Mouse (Mus musculus) inflammation-experienced regulatory T-cells, adult 6 months (primary cell): ENCODE results near the gene Rarres1. TPM values are rescaled to one million over a fixed set of nuclear protein-coding genes. Genes with fewer than 3 reads are reported as not detected.

ENCODE experiments used
- ATAC-seq: one replicate; pipeline ENCODE4 v1.8.0; 2017
- polyA plus RNA-seq, 3 experiments: library from polyadenylated mRNA; unstranded; fragments of 100-300 nt; shearing (Covaris generic); gene quantifications; one replicate each; pipeline ENCODE4 v1.2.1; 2017

Gene Rarres1
- not detected for polyA plus RNA-seq

- ATAC-seq, result no peak
Measured at GRCm38 (mm10) chr3:67515274-67515801, at the start of gene Rarres1. Gene Rarres1, minus strand, starts transcription at chr3:67515523.

DNA sequence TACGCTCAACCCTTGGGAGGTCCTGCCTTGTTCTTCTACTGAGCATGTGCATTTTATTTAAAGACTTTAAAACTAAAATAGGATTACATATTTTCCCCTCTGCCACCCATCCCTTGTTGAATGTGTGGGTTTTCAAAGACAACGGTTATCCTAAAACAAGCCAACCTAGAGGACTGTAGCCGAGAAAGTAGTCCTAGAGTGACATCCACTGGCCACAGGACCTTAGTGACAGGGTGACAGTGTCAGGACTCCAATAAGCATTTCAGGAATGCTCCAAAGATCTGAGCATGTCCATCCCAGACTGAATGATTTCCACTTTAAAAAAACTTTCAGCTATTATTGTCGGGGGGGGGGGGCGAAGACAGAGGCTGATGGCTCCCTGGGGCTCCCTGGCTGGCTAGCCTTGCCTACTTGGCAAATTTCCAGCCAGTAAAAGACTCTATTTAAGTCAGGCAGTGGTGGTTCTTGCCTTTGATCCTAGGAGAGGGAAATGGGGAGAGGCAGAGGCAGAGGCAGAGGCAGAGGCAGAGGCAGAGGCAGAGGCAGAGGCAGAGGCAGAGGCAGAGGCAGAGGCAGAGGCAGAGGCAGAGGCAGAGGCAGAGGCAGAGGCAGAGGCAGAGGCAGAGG is 49.5 kb upstream of the Rarres1 start:
- no peak for ATAC-seq

- no peak for ATAC-seq
Measured at GRCm38 (mm10) chr3:67557718-67558354, 42.5 kb upstream of the Rarres1 start.

DNA sequence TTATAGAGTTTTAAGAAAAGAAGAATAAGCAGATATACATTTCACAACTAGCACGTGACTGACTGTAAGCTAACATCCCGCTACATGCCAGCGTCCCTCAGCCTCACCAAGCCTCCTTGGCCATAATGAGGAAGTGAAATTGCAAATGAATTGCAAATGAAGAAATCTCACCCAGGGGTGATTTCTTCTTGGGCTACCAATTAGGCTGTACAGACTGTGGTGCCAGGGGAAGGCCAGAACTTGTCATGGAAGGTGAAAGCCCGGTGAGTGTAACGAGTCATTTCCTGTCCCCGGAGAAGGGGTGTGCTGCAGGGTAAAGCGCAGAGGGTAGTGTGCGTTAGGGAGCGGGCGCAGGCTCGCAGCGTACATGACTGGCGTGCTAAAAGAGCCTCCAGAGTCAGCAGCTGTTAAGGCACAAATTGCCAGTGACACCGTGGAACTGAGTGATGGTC is 41.9 kb upstream of the Rarres1 start:
- peak; percentile 25 for ATAC-seq

DNA sequence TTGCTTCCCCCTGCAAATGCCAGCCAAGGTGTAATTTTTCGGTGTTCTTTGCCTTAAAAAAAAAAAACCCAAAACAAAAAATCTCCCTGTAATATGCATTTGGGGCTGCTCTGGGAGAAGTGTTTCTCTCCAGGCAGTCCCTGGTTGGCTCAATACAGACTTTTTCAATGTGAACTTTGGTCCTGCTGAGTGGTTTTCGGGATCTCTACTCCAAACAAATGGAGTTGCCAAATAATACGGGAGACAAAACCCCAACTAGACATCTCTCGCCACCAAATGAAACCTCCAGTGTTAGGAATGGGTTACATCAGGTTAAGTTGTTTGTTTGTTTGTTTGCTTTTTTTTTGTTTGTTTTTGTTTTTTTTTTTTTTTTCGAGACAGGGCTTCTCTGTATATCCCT is 39.9 kb upstream of the Rarres1 start:
- no peak for ATAC-seq

DNA sequence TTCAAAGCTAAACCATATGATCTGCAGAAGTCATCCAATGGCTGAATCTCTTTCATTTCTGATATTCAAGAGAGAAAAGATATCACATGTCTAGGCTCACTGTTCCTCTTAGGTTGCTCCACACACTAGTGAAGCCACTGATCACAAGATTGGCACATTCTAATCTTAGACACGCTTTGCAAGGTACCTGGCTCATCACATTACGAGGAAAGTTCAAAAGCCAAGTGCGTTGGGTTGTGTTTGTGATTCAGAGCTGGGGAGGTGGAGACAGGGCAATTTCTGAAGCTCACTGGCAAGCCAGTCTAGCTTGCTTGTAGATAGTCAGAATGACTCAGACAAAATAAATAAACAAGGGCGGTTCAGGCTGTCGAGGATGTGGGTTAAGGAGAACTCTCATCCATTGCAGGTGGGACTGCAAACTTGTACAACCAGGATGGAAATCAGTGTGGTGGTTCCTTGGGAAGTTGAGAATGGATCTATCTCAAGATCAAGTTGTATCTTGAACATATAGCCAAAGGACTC is 38.7 kb upstream of the Rarres1 start:
- ATAC-seq, result no peak

DNA sequence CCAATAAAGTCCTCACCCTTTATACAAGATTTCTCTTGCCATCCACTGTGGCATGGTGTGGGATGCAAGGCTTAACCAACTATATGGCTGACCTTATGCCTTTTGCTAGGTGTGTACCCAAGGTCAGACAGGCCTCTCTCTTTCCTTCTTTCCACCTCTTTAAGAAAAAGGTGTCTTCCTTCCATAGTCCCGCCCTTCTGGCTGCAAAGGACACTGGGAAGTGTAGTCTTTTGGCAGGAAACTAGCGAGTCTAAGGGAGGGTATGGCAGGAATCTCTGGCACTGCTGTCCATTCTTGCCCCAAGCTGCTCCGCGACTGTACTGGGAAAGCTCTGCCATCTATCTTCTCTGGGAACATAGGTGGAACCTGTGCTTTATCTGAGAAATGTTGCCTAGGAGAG is 38.0 kb upstream of the Rarres1 start:
- ATAC-seq, result no peak

GRCm38 (mm10) chr3:67551193-67551592 is 35.9 kb upstream of the Rarres1 start:
- no peak for ATAC-seq

GRCm38 (mm10) chr3:67543630-67544029 is 28.3 kb upstream of the Rarres1 start:
- ATAC-seq, result no peak

DNA sequence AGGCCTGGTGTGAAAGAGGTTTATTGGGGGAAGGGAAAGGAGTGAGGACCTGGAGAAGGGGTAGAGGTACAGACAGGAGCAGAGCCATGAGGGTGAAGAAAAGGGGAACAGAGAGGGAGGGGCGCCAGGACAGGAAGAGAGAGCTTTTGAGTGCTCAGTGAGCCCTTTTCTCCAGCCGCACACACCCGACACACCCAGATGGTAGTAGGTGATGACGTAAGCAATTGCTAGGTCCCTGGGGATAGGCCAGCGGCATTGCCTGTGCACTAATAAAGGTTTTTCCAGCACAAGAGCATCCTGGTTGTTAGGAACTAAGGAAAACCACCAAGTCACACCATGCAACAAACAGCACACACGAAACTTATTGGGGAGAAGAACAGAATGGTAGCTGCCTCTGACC is 9.4 kb upstream of the Rarres1 start:
- ATAC-seq, result no peak

DNA sequence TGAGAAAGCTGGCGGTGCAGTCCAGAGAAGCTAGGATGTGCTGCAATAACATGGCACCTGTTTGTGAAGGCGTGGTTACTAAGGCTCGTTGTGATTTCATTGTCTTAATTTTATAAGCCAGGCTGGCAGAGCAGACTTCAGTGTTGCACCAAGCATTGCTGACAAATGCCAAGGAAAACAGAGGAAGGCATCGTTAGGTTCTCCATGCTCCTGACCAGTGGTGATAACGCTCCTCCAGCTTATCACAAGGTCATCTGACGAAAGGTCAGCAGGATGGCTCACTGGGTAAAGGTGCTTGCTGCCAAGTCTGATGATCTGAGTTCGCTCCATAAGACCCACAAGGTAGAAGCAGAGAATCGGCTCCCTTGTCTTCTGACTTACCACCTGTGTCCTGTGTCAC is 7.4 kb upstream of the Rarres1 start:
- ATAC-seq, result no peak

DNA sequence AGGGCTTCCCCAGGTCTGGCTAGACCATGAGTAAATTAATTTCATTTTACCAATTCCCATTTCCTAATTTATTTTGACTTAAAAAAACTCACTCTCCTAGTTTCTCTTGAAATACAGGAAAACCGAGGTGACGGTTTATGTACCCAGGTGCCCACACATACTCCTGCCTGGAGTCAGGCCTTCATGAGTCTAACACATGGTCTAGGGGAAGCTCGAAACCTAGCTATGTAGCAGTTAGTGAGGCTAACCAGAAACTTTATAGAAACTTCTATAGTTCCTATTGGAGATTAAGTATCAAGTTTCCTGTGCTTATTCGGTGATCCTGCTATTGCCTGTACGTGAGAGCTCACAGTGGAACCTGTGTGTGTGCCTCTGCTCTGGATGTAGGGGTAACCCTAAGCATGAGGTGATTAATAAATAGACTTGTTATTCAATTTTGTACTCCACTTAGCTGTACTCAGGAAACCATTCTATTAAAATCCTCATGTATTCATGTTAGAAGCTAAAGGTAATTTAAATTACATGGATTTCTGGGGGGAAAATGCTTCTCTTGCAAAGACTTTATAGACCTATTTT is 5.3 kb upstream of the Rarres1 start:
- no peak for ATAC-seq

- ATAC-seq, result no peak
Measured at GRCm38 (mm10) chr3:67514801-67515273, 486 bp downstream of the Rarres1 start.

DNA sequence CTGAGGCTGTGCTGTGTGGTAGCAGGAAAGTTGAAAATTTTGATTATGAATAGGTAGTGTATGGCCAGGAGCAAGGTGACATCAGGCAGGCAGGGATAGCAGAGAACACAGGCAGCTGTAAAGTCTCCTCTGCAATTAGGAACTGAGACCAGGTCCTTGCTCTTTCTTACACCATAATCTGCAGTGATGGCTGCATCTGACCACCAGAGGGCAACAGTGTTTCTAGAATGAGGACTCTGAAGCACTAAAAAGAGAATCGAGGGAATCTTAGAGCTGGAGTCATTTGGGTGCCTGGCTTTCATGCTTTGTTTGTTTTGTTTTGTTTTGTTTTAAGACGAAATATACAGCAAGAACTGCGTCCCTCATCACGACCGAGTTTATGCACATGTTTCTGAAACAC is 2.5 kb downstream of the Rarres1 start:
- ATAC-seq, result no peak

DNA sequence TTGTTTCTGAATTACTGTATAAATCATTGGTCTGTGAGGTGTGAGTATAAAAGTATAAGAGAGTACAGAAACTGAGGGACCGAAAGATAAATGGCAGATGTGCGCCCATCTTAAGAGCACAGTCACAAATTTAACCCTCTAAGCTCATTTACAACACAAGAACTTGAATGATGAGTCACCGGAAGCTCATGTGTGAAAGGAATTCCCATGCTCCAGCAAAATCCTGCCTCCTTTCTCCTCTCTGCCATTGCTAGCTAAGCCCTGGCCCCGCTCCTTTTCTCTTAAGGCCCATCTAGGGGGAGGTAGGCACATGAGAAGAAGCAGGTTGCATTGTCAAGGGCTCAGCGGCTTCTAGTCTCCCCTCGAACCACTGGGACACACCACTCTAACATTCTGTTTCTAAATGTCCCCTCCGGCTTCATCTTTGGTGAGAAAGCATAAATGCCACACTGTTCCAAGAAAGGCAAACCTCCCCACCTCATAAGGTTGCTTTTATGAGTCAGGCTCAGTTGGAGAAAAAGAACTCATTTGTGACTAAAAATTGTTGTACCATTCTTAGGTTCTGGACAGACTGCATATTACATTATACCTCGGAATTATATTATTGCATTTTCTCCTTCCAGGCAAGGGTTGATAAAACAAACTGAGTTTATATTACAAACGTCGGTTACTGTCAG is 7.0 kb downstream of the Rarres1 start:
- ATAC-seq, result no peak

GRCm38 (mm10) chr3:67505286-67505685 is 10.0 kb downstream of the Rarres1 start:
- no peak for ATAC-seq

DNA sequence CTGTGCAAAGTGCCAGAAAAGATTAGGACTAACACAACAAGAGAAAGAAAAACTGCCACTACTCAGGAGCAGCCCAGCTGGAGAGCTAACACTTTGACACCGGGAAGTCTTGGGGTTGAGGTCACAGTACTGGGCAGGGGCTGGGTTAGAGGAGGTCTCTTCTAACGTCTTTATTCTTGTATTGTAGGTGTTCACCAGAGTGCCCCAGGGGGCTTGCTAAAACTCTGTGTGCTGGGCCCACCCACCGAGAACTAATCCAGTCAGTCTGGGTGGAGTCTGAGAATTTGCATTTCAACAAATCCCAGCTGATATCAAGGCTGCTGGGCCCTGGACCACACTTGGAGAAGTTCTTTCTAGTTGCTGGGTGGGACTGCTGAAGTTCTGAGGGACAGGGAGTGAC is 11.4 kb downstream of the Rarres1 start:
- no peak for ATAC-seq

DNA sequence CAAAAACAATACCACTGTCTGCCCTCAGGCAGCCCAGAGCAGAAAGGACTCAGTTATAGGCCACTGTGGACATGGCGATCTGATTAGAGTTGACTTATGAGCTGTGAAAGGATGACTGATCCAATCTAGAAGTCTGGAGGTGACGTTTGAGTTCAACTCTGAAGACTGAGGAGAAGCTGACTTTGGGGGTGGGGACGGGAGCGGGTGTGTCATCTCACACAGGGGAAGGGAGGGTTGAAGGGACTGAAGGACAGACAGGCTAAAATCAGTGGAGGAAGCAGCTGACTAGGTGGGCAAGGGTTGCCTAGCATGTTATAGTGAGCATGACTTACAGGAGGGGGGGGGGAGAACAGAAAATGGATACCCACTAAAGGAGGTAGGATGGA is 15.9 kb downstream of the Rarres1 start:
- ATAC-seq, result no peak

DNA sequence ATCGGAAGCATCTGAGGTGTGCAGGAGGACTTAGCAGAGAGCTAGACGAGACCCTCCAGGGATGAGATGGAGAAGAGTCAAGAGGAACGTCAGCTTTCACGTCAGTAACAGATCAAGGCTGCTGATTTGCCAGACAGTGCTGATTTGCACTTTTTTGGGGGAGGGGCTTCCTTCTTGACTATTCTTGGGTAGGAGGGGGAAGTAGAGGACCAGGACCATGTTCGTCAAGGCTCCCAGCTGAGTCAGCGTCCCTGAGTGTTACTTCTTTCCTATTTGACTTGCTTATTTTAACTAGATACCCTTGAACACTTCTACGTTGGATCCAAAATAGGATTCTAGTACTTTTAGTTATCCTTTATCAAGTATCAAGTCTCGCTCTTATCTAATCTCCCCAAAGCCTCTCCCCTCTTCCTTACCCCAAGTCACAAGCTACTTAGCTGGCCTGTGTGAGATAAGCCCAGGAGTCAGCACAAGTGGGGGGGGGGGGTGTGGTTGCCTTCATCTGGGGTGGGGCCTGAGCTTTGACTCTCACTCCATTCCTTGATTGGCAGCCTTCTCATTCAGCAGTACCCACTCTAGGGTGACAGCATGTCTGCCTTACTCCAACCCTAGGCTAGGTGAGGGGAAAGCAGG is 16.4 kb downstream of the Rarres1 start:
- no peak for ATAC-seq

DNA sequence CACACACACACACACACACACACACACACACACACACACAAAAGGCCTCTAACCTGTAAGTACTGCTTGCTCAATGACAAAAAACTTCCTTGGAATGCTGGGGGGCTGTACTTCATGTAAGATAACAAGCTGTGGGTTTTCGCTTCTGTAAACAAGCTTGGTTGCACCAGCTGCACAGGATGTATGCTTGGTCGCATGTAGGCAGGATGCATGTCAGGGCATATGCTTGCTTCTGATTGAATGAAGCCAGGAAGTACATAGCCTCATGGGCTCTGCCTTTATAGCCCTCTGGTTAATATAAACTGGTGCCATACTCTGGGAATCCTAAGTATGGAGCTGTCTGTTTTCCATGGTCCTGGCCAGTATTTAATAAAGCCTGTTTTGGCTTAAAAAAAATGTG is 17.3 kb downstream of the Rarres1 start:
- no peak for ATAC-seq

GRCm38 (mm10) chr3:67496310-67496709 is 19.0 kb downstream of the Rarres1 start:
- ATAC-seq, result no peak

GRCm38 (mm10) chr3:67493132-67493531 is 22.2 kb downstream of the Rarres1 start:
- ATAC-seq, result no peak
